Mouse (Mus musculus): ENCODE measurements around the gene Armc6. TPM values are rescaled to one million over a fixed set of nuclear protein-coding genes. Genes with fewer than 3 reads are reported as not detected.

Armc6 gene
- polyA plus RNA-seq, 1 experiment from 2014 or later, result 30.5 TPM

DNA sequence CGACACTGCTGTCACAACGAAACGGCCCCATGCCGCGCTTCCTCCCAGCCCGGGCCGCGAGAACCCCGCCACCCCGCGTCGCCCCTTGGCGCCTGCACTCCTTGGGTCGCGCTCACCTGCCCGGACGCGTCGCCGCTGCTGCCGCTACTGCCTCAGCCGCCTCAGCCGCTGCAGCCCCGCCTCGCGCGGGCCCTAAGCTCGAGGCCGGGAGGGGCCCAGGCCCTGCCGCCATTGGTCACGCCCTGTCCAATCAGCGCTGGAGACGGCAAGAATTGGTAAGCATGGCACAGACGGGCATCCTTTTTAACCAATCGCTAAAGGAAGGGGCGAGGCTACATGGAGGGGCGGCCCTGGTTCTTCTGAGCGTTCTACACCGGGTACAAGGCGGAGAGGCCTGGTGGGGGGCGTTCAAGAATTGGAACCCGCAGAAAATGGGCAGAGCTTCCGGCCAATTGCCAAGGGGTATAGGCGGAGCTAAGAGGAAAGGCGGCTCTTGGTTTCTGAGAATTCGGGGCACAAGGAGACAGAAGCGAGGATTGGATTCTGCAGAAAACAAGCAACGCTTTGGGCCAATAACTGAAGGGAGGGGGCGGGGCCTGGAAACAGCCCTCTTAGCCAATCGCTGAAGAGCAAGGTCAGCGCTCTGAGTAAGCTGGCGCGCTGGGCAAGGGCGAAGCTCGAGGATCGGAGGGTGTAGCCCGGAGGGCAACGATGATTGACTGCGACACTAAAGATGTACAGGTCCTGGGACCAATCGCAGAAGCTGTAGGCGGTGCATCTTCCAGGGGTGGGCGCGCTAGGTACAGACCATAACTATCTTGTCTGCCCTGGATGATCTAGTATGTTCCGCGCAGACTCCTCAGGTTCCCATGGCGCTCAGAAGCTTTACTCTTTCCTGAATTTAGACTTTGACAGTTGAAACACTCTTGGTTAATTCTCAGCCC is 21.9 kb downstream of the Armc6 start, which contains the start of gene Slc25a42:
Gene Slc25a42 (minus strand): TSS at position 194 of the 944 bp plus-strand sequence.
- H3K4me1 ChIP-seq, result peaks cover 24% of the 10 kb centered on the region
- H3K27me3 ChIP-seq, result no peaks in the 10 kb centered on the region
- H3K4me3 ChIP-seq (replicated peaks), result peak within 1 kb of the TSS; percentile 82
- under 1% methylated on average over 66 of the region's 66 CpGs for WGBS
- ATAC-seq (ENCODE audit: insufficient number of reproducible peaks, low FRiP score, low TSS enrichment, low read depth), result peak; percentile 98
- H3K36me3 ChIP-seq, result no peaks in the 10 kb centered on the region
- H3K27ac ChIP-seq (replicated peaks), result peak within 1 kb of the TSS; percentile 69
- H3K9me3 ChIP-seq (replicated peaks), result no peaks in the 10 kb centered on the region
- H3K4me2 ChIP-seq (replicated peaks), result peak within 1 kb of the TSS; percentile 97
- peak within 1 kb of the TSS; percentile 58 for H3K9ac ChIP-seq

DNA sequence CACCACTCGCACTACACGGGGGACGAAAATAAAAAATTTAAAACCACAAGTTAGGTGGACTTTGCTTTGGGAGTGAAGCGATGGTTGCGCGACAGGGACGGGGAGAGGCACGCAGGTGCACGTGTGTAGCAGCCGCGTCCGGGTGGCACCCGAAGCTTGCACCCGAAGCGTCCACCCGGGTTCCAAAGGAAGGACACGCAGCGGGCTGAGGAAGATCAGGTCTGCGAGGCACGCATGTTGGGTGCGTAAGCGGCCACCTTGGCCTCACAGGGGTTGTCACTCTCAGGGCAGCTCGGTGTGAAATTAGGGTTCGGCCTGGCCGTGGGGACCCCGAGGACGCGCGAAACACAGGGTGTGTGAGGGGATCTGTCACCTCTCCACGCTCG is 22.5 kb downstream of the Armc6 start:
- ATAC-seq (ENCODE audit: insufficient number of reproducible peaks, low FRiP score, low TSS enrichment, low read depth), result no peak
- no peaks in the 10 kb centered on the region for H3K27me3 ChIP-seq
- H3K4me1 ChIP-seq, result peaks cover 24% of the 10 kb centered on the region
- WGBS, result 2% methylated on average over 31 of the region's 31 CpGs
- H3K4me2 ChIP-seq (replicated peaks), result peak overlapping the region; percentile 97
- H3K27ac ChIP-seq (replicated peaks), result peak overlapping the region; percentile 68
- no peaks in the 10 kb centered on the region for H3K36me3 ChIP-seq
- H3K9ac ChIP-seq, result peak overlapping the region; percentile 58
- peak overlapping the region; percentile 82 for H3K4me3 ChIP-seq (replicated peaks)
- H3K9me3 ChIP-seq (replicated peaks), result no peaks in the 10 kb centered on the region

DNA sequence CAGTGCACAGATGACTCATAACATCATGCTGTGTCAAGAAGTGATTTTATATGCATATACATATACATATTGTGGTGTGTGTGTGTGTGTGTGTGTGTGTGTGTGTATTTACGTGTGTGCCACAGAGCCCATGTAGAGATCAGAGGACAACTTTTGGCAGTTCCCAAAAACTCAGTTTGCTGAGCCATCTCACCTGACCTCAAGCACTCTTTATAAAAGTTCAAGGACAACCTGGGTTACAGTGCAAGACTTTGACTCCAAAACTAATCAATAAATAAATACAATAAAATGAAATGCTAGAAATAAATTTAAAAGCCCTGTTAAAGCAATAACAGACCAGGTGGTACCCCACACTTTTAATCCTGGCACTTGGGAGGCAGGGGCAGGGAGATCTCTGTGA is 23.0 kb downstream of the Armc6 start:
- peak overlapping the region; percentile 82 for H3K4me3 ChIP-seq (replicated peaks)
- H3K9me3 ChIP-seq (replicated peaks), result no peaks in the 10 kb centered on the region
- H3K4me1 ChIP-seq, result peaks cover 24% of the 10 kb centered on the region
- no peaks in the 10 kb centered on the region for H3K36me3 ChIP-seq
- no peak overlapping the region for H3K27ac ChIP-seq (replicated peaks)
- WGBS, result 77% methylated on average over 1 of the region's 1 CpGs
- no peak for ATAC-seq (ENCODE audit: insufficient number of reproducible peaks, low FRiP score, low TSS enrichment, low read depth)
- H3K4me2 ChIP-seq (replicated peaks), result peak overlapping the region; percentile 97
- H3K27me3 ChIP-seq, result no peaks in the 10 kb centered on the region
- H3K9ac ChIP-seq, result peak overlapping the region; percentile 58; the same call in 1 of the 2 replicates

DNA sequence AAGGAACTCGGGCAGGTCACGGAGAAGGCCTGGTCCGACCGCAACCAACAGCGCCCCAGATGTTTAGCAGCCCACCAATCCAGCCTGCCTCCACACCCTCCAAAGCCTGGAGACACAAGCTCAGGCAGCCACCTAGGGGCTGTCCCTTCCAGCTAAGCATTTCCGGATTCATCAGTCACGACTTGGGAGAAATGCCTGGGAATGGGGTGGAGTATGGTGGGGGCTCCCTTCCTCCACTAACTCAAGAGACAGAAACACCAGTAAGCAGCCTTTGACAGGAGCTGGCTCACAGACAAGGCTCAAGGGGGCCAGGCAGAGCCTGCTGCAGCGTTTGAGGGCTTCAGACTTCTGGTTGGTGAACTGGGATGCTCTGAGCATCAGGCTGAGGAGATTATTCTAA is 23.7 kb downstream of the Armc6 start:
- peak overlapping the region; percentile 97 for H3K4me2 ChIP-seq (replicated peaks)
- no peak for ATAC-seq (ENCODE audit: insufficient number of reproducible peaks, low FRiP score, low TSS enrichment, low read depth)
- H3K27me3 ChIP-seq, result no peaks in the 10 kb centered on the region
- no peaks in the 10 kb centered on the region for H3K36me3 ChIP-seq
- no peaks in the 10 kb centered on the region for H3K9me3 ChIP-seq (replicated peaks)
- 11% methylated on average over 8 of the region's 8 CpGs for WGBS
- peaks cover 24% of the 10 kb centered on the region for H3K4me1 ChIP-seq
- H3K27ac ChIP-seq (replicated peaks), result peak overlapping the region; percentile 58
- H3K4me3 ChIP-seq (replicated peaks), result peak overlapping the region; percentile 82
- no peak overlapping the region for H3K9ac ChIP-seq

DNA sequence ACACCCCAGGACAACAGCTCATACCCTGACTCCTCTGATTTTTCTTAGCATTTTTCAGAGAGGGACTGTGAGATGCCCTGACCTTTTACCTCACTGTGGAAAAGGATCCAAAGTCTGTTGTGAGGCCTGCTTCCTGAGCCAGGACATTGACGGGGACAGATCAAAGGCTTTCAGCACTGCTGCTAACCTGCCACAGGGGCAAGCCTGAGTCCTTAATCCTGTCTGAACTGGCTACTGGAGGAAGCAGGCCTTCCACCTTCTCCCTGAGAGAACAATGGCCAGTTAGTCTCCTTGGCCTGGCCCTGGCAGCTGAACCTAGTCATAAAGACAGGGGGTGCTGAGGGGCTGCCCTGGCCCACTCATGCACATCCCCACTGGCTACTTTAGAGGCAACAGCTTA is 26.1 kb downstream of the Armc6 start:
- no peak for ATAC-seq (ENCODE audit: insufficient number of reproducible peaks, low FRiP score, low TSS enrichment, low read depth)
- no peak overlapping the region for H3K9ac ChIP-seq
- H3K9me3 ChIP-seq (replicated peaks), result no peaks in the 10 kb centered on the region
- peaks cover 22% of the 10 kb centered on the region for H3K4me1 ChIP-seq
- WGBS, result 43% methylated on average over 1 of the region's 1 CpGs
- H3K4me2 ChIP-seq (replicated peaks), result no peak overlapping the region
- H3K27me3 ChIP-seq, result no peaks in the 10 kb centered on the region
- H3K4me3 ChIP-seq (replicated peaks), result no peak overlapping the region
- H3K36me3 ChIP-seq, result no peaks in the 10 kb centered on the region
- H3K27ac ChIP-seq (replicated peaks), result no peak overlapping the region

DNA sequence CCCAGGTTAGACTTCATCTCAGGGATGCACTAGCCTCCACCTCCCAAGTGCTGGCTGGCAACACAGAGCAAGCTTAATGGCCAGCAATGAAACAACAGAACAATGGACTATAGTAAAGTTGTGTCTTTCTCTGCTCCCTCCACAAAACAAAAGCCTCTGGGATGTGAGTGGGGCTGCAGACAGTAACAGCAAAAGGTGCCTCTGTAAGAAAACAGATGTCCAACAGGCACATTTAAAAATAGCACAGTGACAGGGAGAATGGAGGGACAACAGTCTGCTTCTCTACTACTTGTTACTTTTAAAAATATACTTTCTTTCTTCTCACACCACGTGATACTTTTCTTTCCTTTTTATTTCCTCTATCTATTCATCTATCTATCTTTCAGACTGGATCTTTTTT is 29.5 kb downstream of the Armc6 start:
- H3K4me3 ChIP-seq (replicated peaks), result no peak overlapping the region
- no peaks in the 10 kb centered on the region for H3K27me3 ChIP-seq
- H3K4me1 ChIP-seq, result peaks cover 1% of the 10 kb centered on the region; the same call in 1 of the 2 replicates
- 42% methylated on average over 1 of the region's 1 CpGs for WGBS
- no peak overlapping the region for H3K4me2 ChIP-seq (replicated peaks)
- H3K9ac ChIP-seq, result no peak overlapping the region
- H3K36me3 ChIP-seq, result no peaks in the 10 kb centered on the region
- no peak for ATAC-seq (ENCODE audit: insufficient number of reproducible peaks, low FRiP score, low TSS enrichment, low read depth)
- no peak overlapping the region for H3K27ac ChIP-seq (replicated peaks)
- no peaks in the 10 kb centered on the region for H3K9me3 ChIP-seq (replicated peaks)

DNA sequence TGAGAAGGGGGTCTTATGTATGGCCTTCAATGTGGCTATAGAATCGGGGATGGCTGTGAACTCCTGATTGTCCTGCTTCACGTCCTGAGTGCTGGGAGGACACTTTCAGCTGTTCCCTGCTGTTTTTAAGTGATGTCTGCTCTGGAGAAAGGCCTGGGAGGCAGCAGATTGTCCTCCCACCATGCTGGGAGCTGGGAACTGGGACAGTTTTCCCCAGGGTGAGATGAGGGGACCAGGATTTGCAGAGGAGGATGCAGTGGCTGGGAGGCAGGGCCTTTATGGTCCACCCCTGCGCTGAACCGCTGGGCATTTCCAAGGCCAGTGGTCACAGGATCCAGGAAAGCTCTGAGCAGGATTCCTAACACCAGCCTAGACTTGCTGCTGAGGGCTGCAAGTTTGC is 31.2 kb downstream of the Armc6 start:
- Histone ChIP-seq H3K9ac (no peak overlapping the region), H3K4me3 (replicated peaks) (no peak overlapping the region), H3K9me3 (replicated peaks) (no peaks in the 10 kb centered on the region), H3K27me3 (no peaks in the 10 kb centered on the region), H3K36me3 (no peaks in the 10 kb centered on the region), H3K27ac (replicated peaks) (no peak overlapping the region), H3K4me2 (replicated peaks) (no peak overlapping the region), H3K4me1 (no peaks in the 10 kb centered on the region)
- no peak for ATAC-seq (ENCODE audit: insufficient number of reproducible peaks, low FRiP score, low TSS enrichment, low read depth)
- 71% methylated on average over 4 of the region's 4 CpGs for WGBS

DNA sequence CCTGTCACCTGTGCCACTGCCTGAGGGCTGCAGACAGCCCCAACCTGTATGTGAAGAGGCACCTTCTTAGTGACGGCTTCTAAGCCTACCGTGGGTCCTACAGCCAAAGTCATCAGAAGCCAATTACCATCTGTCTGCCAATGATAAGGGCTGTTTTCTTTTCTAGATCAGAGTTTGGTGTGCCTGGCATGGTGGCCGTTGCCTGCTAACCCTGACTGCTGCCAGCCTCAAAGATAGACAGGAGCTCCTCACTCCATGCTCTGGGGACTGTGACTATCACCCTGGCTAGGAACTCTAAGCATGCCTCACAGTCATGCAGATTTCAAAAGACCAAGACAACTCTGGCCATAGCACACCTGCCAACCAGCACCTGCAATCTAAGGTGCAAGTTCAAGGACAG is 32.8 kb downstream of the Armc6 start:
- no peaks in the 10 kb centered on the region for H3K27me3 ChIP-seq
- 68% methylated on average over 3 of the region's 3 CpGs for WGBS
- no peak for ATAC-seq (ENCODE audit: insufficient number of reproducible peaks, low FRiP score, low TSS enrichment, low read depth)
- H3K27ac ChIP-seq (replicated peaks), result no peak overlapping the region
- no peak overlapping the region for H3K9ac ChIP-seq
- H3K4me3 ChIP-seq (replicated peaks), result no peak overlapping the region
- H3K4me2 ChIP-seq (replicated peaks), result no peak overlapping the region
- no peaks in the 10 kb centered on the region for H3K36me3 ChIP-seq
- no peaks in the 10 kb centered on the region for H3K9me3 ChIP-seq (replicated peaks)
- no peaks in the 10 kb centered on the region for H3K4me1 ChIP-seq

DNA sequence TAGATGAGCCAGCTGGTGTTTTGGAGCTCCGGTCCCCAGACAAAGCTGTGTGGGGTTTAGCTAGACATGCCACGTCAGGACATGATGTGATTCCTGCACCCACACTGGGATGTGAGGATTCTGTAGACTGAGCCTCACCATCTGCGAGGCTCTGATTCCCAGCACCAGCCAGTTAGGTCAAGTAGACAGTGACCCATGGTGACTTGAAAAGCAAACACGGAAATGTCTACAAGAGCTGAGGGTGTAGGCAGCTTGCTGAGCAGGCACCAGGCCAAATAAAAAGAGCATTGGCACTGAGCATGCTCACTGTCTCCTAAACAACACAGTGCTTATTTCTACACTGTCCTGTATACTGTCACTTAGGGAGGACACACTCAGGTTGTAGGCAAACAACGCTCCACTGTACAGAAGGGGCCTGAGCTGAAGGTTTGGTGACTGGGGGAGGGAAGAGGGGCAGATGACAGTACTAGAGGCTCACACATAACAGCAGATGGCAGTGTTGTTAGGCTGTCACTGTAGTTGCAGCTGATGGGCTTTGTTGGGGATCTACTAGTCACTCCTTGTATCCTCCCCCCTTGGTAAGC is 34.1 kb downstream of the Armc6 start:
- no peaks in the 10 kb centered on the region for H3K4me1 ChIP-seq
- 70% methylated on average over 5 of the region's 5 CpGs for WGBS
- peak; percentile 22; the same call in 1 of the 2 replicates for ATAC-seq (ENCODE audit: insufficient number of reproducible peaks, low FRiP score, low TSS enrichment, low read depth)
- no peak overlapping the region for H3K4me2 ChIP-seq (replicated peaks)
- no peak overlapping the region for H3K27ac ChIP-seq (replicated peaks)
- no peaks in the 10 kb centered on the region for H3K36me3 ChIP-seq
- H3K27me3 ChIP-seq, result no peaks in the 10 kb centered on the region
- no peaks in the 10 kb centered on the region for H3K9me3 ChIP-seq (replicated peaks)
- no peak overlapping the region for H3K4me3 ChIP-seq (replicated peaks)
- no peak overlapping the region for H3K9ac ChIP-seq

DNA sequence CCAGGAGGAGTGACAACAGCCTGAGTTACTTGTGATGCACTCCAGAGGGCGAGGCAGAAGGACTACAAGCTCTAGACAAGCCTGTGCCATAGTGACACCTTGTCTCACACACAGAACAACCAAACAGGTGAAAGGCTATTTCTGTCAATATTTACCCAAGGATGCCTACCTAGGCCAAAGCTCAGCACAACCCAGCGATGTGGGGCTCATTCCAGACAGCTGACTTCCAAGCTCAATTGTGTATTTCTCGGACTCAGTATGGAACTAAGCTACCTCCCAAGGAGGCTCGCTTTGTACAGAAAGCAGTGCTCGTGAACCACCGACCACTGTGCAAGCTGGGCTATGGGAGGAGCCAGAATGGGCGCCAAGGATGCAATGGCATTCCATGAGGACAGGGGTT is 36.7 kb downstream of the Armc6 start:
- H3K4me3 ChIP-seq (replicated peaks), result no peak overlapping the region
- H3K36me3 ChIP-seq, result no peaks in the 10 kb centered on the region
- H3K9ac ChIP-seq, result no peak overlapping the region
- no peaks in the 10 kb centered on the region for H3K27me3 ChIP-seq
- WGBS, result 48% methylated on average over 7 of the region's 7 CpGs
- no peaks in the 10 kb centered on the region for H3K4me1 ChIP-seq
- no peak for ATAC-seq (ENCODE audit: insufficient number of reproducible peaks, low FRiP score, low TSS enrichment, low read depth)
- no peaks in the 10 kb centered on the region for H3K9me3 ChIP-seq (replicated peaks)
- no peak overlapping the region for H3K27ac ChIP-seq (replicated peaks)
- H3K4me2 ChIP-seq (replicated peaks), result no peak overlapping the region

DNA sequence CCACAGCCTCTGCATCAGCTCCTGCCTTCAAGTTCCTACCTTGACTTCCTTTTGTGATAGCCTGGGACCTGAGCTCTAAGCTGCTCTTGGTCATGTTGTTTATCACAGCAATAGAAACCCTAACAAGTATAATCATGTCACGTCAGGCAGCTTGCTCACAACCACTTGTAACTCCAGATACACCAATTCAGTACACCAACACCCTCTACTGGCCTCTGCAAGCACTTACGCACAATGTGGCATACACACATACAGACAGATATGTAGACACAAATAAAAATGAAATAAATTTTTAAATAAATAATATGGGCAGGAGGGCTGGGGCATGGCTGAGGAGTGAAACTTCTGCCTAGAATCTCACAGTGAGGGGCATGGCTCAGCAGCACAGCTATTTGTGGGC is 38.5 kb downstream of the Armc6 start:
- no peak overlapping the region for H3K4me2 ChIP-seq (replicated peaks)
- H3K27me3 ChIP-seq, result no peaks in the 10 kb centered on the region
- peaks cover 8% of the 10 kb centered on the region; the same call in 1 of the 2 replicates for H3K36me3 ChIP-seq
- H3K27ac ChIP-seq (replicated peaks), result no peak overlapping the region
- no peaks in the 10 kb centered on the region for H3K4me1 ChIP-seq
- no peaks in the 10 kb centered on the region for H3K9me3 ChIP-seq (replicated peaks)
- ATAC-seq (ENCODE audit: insufficient number of reproducible peaks, low FRiP score, low TSS enrichment, low read depth), result no peak
- WGBS, result 75% methylated on average over 2 of the region's 2 CpGs
- H3K4me3 ChIP-seq (replicated peaks), result no peak overlapping the region
- H3K9ac ChIP-seq, result no peak overlapping the region

All from embryonic facial prominence, embryonic 15.5 days (tissue).